Mouse (Mus musculus) regulatory T cell (primary cell): ENCODE measurements around the gene 1700016H13Rik.

Source experiments
- in situ Hi-C: fragments of 300-600 bp; cut with MboI, MseI; formaldehyde crosslinking; loops from one replicate; pipeline ENCODE4 v1.15.1; 2025; ENCODE audit warnings: high pct_unique_total_duplicates

1700016H13Rik gene

DNA sequence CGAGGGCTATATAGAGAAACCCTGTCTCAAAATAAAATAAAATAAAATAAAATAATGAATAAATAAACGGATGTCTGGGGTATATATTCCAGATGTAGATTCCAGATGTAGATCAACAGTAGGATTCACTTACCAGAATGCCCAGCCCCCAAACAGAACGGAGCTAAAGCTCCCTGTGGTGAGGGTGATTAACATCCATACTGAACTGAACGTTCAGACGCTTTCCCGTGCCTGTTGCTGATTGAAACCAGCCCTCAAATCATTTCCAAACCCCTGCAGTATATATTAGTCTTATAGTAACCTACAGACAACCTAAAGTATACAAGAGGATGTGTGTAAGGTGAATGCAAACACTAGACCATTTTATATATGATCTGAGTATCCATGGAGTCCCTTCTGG lies 18.7 kb upstream of the 1700016H13Rik start:
- in situ Hi-C loops = loop anchor here (10.0 to 25.0 kb wide), 2 partner anchors 240 to 1187 kb away; partner anchors contain the start of genes Arhgap24 and Klhl8

DNA sequence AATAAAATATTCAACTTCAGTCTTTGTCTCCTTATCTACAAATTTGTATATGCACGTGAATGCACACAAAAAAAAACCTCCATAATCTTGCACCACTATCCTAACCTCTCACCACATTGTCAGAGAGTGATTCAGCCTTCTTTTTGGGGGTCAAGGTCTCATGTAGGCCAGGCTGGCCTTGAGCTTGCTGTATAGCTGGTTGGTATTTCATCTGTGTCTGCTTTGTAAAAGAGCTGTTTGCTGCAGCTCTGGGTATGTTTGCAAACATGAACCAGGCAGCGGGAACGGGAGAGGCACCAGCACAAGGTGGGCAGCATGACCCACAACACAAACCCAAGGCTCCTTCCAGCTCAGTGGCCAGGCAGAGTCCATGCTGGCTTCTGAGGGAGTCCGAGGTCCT lies 17.8 kb upstream of the 1700016H13Rik start:
- in situ Hi-C loops = loop anchor here (10.0 to 25.0 kb wide), 2 partner anchors 241 to 1186 kb away; partner anchors contain the start of genes Arhgap24 and Klhl8

DNA sequence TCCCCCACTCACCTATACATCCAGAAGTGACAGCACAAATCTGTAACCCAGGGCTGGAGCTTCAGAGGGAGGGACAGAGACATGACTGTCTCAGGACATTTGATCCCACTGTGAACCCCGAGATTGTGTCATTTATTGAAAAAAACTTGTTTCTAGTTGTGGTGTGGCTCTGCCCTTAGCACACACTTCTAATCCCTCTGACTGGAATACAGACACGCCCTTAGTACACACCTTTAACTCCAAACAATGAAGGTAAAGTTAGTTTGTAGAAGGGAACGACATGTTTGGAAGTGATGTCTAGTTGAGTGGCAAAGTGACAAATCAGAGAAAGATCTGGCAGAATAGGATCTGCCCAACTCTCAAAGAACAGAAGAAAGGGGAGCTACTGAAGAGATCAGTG lies 16.0 kb upstream of the 1700016H13Rik start:
- in situ Hi-C loops = loop anchor here (10.0 to 25.0 kb wide), 2 partner anchors 243 to 1185 kb away; partner anchors contain the start of genes Arhgap24 and Klhl8

DNA sequence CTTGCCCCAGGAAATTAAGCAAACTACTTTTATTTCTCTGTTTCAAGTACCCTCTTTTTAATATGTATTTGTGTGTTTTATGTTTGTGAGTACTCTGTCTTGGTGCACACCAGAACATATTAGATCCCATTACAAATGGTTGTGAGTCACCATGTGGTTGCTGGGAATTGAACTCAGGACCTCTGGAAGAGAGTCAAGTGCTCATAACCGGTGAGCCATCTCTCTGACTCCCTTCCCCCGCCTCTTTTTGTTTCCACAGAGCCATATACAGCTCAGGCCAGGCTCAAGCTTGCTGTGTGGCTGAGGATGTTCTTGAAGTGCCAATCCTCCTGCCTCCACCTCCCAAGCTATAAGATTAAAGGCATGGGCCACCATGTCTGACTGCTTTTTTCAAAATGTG lies 10.1 kb upstream of the 1700016H13Rik start:
- in situ Hi-C loops = loop anchor here (25.0 kb wide), 1 partner anchor 1179 kb away; the partner anchor contains the start of gene Arhgap24

DNA sequence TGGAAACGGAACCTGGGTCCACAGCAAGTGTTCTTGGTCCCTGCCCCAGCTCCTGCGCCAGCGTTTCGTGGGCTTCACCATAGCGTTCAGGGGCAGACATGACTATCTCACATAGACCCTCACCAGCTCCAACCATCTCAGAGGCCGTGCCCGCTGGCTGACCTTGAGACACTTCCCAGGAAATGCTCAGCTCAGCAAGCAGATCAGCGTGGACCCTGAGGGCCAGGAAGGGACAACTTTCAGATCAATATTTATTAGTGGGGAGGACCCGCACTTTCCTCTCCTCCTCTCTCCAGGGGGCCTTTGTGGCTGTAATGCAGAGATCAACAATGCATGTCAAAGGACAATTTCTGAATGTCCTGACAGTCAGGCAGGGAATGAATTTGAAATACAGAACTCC lies 9.1 kb upstream of the 1700016H13Rik start:
- in situ Hi-C loops = loop anchor here (25.0 kb wide), 1 partner anchor 1178 kb away; the partner anchor contains the start of gene Arhgap24

DNA sequence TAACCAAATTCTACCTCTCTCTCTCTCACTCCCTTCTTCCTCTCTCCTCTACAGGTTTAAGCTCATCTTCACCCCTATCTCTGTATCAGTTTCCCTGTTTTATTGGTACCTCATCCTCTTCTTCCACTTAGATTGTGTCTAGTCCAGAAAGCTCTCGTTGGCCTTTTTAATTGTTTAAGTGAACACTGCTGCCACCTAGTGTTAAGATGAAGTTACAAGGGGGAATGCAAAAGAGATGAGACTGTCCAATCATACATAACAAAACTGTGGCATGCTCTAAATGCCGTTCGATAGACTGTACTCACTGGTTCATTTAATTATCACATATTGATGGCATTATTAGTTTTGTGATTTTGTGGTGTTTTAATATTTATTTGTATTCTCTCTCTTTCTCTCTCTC lies 3.8 kb upstream of the 1700016H13Rik start:
- in situ Hi-C loops = loop anchor here (5.0 to 25.0 kb wide), 3 partner anchors 307 to 1355 kb away; partner anchors contain the start of gene Arhgap24

DNA sequence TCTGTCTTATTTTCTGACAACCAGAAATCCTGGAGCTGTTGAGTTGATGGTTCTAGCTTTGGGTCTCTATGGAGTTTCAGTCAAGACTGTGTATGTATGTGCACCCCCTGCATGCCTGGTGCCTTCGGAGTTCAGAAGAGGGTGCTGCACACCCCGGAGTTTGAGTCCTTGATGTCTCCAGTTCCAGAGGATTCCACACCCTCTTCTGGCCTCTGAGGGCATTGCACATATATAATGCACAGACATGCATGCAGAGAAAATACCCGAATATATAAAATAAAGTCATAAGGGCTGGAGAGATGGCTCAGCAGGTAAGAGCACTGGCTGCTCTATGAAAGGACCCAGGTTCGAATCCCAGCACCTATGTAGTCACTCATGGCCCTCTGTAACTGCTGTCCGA lies 3.1 kb upstream of the 1700016H13Rik start:
- in situ Hi-C loops = loop anchor here (5.0 to 25.0 kb wide), 3 partner anchors 307 to 1356 kb away; partner anchors contain the start of gene Arhgap24

DNA sequence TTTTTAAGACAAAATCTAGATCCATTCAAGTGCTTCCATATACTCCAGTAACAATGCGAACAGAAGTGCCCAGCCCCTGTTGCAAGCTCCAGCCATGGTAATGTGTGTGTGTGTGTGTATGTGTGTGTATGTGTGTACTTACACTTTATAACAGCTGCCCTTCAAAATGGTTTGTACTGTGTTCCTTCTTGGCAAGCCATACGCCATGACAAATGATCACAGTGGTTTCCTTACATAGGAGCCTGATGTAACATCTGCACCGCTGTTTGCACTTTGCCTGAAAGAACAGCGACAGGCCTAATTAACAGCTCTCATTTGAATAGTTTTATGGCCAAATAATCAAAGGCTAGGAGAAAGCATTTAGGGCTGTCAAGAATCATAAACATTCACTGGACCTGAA lies 1.0 kb downstream of the 1700016H13Rik start:
- in situ Hi-C loops = loop anchor here (5.0 to 25.0 kb wide), 3 partner anchors 302 to 1360 kb away; partner anchors contain the start of gene Arhgap24

DNA sequence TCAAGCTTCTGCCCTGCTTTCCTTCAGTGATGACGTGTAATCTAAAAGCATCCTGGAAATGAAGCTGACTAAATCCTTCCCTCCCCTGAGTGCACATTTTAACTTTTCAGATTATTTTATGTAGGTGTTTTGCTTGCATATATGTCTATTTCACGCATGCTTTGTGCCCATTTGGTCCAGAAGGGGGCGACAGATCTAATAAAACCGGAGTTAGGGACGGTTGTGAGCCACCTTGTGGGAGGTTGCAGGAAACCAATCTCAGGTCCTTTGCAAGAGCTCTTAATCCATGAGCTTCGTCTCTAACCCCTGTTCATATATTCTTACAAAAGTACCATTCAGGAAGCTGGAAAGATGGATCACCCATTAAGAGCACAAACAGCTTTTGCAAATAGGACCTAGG lies 1.6 kb downstream of the 1700016H13Rik start:
- in situ Hi-C loops = loop anchor here (10.0 to 25.0 kb wide), 2 partner anchors 1167 to 1361 kb away; partner anchors contain the start of gene Arhgap24

DNA sequence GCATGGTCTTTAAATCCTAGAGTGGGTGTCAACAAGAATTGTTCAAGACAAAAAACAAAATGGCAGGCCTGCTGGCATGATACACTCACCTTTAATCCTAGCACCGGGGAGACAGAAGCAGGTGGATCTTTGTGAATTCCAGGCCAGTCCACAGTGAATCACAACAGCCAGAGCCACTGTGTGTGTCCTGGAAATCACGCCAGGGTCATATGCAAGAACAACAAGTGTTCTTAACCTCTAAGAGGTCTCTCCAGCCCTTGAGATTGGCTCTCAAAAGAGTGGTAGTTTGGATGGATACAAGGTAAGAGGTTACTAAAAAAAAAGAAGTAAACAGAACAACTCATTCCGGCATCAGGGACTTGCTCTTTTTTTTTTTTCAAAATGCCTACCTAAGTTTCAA lies 8.5 kb downstream of the 1700016H13Rik start:
- in situ Hi-C loops = loop anchor here (25.0 kb wide), 1 partner anchor 760 kb away; no protein-coding TSS in a partner anchor

DNA sequence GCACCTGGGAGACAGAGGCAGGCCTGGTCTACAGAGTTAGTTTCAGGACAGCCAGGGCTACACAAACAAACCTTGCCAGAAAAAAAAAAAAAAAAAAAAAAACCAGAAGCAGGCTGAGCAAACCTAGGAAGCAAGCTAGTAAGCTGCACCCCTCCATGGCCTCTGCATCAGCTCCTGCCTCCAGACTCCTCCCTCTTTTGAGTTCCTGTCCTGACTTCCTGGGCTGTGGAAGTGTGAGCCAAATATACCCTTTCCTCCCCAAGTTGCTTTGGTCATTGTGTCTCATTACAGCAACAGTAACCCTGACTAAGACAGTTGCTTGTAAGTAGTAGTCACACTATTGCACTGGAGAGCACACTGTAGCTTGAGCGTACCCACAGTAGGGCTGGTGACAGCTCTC lies 11.6 kb downstream of the 1700016H13Rik start:
- in situ Hi-C loops = loop anchor here (25.0 kb wide), 1 partner anchor 757 kb away; no protein-coding TSS in a partner anchor

DNA sequence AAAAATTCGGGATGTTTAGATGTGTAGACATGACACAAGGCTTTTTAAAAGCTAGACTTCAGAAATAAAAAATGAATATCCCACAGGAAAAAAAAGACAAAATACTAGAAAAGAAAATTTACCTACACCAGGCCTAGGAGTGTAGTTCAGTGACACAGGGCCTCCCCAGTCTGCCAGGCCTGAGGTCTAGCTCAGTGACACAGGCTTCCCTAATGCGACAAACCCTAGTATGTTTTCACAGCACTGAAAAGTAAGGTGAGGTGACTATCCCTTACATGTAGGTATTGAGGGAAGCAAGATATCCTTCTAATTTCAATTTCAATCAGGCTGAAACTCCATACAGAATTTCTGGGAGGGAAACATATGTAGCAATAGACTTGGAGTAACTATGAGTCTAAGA lies 18.6 kb downstream of the 1700016H13Rik start:
- in situ Hi-C loops = loop anchor here (25.0 kb wide), 1 partner anchor 750 kb away; no protein-coding TSS in a partner anchor

DNA sequence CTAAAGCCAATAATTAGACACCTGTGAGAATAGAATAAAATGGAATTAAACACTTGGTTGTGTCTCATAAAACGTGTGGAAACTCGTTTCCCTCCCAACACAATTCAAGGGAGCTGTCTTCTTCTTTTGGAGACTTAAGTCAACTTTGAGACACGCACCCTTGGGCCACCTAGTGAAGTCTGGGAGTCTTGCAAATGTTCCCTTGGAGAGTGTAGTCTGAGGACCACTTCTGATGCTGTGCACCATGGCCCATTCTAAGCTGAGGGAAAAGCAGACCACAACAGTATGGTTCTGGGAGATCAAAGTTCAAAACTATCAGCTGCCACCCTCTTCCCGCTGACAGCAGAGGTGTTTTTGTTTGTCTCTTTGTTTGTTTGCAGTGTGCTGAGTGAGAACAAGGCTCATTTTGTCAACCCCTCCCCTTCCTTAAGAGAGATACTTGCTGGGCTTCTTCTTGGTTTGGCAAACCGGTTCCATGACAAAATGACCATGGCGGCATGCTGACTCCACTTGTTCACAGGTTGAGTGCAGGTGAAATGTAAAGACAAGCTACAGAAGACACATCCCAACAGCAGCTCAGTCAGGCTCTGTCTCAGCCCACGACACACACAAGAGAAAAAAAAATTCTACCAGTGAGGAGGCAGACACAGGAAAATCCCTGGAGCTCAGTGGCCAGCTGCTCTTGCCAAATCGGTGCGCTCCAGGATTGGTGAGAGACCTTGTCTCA lies 25.8 kb downstream of the 1700016H13Rik start:
- in situ Hi-C loops = loop anchor here (25.0 kb wide), 1 partner anchor 743 kb away; no protein-coding TSS in a partner anchor

DNA sequence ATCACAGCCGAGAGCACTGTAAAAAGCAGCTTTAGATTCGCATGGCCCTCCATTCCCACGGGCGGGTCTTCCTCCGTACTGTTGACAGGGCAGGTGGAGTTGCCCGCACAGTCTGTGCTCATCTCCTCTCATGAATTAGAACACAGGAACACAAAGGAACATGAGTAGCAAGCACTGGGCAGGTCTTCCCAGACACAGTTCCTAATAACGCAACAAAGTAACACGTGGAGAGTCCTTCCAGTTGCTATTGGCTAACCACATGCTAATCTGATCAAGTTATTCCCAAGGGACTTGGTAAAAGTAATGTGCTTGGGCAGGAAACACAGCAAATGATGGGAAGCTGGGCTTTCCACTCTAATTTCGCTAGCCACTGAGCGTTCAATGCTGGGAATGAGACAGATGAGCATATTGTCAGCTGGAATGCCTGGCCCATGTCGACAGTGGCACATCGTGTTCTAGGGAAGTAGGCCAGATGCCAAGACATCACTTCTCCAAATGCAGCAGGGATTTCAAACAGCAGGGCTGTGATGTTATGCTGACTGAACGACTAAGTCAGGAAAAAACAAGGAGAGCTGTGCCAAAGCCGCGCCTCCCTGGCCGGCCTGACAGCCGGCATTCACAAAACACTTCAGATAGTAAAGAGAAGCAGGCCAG lies 26.6 kb downstream of the 1700016H13Rik start, which contains the start of gene Slc10a6:
Slc10a6 (minus strand) TSS at position 293 of the 654 bp plus-strand sequence.
- in situ Hi-C loops = loop anchor here (25.0 kb wide), 1 partner anchor 742 kb away; no protein-coding TSS in a partner anchor

DNA sequence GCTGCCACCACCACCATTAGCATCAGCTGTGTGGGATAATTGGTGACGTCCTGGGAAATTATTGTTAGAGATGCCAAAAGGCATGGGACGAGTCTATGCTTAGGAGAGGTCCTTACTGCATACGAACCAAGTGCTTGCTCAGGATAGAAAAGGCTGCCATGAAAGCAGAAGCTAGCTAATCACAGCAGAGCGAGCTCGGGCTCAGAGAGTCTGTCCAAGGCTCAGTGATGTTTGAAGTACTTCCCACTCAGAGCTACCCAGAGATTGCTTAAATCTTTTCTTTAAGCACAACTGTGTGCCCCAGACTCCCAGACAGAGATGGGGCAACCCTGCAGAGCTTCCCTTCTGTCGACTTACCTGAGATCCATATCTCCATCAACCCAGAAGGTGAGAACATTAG lies 27.3 kb downstream of the 1700016H13Rik start:
- in situ Hi-C loops = loop anchor here (25.0 kb wide), 1 partner anchor 741 kb away; no protein-coding TSS in a partner anchor

DNA sequence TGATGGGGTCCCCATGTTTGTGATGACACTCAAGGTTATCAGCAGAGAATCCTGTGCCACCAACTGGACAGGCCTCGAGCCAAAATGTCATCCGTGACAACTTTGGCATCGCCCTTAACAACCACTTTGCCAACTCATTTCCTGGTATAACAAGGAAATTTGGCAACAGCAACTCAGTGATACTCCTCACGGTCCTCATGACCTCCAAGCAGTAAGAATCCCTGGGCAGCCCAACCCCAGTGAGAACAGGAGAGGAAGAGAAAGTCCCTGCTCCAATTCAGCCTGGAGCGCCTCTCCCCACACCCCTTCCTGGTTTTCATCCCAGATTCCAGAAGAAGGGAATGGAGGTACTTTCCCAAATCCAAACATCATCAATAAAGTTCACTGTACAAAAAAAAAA lies 31.0 kb downstream of the 1700016H13Rik start:
- in situ Hi-C loops = loop anchor here (25.0 kb wide), 1 partner anchor 738 kb away; no protein-coding TSS in a partner anchor

DNA sequence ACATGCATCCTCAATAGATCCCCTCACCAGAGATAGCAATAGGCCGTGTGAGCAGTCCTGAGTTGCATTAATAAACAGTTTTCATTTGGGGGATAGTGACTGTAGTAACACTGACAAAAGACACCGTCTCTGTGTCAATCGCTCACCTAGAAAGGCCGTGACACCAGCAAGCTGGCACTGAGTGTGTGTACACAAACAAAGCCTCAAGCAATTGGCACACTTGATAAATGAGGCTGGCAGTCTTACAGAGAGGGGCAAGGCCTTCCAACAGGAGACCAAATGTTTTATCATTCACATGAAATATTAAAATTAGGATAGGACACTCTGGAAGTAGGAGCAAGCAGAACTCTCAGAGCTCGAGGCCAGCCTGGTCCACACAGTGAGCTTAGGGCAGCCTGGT lies 33.5 kb downstream of the 1700016H13Rik start:
- in situ Hi-C loops = no loop called here

DNA sequence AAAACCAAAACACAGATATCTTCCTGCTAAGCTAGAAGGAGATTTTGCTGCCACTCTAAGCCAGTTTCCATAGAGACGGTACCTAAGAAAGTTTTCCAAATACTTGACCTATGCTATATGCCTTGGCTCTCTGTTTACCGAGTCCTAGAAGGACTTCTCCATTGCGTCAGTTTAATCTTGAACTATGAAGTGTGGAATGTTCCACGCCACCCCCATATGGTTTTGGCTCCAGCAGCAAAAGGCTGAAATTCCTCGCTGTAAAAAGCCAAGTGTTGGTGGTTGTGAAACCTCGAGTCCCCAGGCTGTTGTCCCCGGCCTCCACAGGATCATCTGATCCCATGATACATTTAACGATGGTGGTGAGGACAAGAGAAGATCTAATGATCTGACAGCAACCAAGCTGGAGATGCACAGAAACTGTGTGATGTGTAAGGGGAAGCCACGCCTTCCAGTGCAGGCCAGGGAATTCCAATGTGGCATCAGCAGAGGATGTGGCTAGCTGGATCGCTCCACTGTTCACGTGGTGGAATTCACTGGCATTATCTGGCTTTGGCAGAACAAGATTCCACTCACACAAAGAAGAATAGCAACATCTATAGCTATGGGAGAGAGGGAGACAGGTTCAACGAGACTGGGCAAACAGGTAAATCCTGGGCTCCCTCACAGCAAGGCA lies 35.4 kb downstream of the 1700016H13Rik start:
- in situ Hi-C loops = no loop called here

DNA sequence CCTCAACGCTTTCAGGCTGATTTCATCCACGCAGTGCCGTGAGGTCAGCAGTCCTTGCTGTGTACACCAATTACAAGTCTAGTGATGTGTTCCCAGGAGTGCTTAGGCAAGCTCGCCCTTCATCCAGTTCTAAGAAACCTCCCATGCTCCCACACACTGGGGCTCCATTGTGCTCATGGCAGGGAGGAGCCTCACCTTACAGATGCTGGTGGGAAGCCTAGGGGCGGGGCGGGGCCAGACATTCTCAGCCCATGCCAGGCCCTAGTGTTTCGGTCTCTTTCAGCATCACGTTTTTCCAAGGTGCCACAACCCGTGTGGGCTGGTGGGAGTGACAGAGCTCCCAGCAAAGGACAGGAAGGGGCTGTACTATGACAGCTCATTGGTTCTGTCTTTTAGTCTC lies 38.6 kb downstream of the 1700016H13Rik start:
- in situ Hi-C loops = no loop called here

DNA sequence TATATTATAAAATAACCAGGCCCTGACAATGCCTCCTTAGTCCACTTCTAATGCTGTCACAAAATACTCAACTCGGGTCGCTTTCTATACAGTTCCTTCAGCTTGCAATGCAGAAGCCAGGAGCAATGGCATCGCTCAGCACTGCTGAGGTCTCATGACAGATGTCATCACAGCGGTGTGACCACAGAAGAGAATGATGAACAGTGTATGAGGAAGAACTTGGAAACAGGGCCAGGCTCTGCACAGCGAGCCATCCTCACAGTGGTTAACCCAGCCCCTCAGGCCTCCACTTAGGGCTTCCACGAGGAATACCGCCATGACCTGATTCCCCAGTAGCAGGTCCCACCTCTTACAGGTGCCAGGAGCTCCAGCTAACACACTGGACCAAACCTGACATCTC lies 41.5 kb downstream of the 1700016H13Rik start:
- in situ Hi-C loops = no loop called here

DNA sequence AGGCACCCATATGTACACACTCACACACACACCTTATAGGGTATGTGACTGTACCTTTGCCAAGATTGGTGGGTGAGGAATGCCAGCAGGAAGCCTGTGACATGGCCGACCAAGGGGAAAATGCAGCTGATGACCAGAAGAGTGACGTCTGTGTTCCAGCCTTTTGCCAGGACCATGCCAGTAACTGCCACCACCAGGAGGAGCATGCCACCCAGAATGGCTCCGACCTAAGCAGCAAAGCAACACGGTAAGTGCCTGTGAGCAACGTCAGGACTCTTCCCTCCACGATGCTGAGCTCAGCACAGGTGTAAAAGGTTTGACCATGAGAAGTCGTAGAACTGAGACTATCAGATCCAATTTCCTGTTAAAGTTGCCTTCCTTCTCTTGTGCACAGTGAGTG lies 43.5 kb downstream of the 1700016H13Rik start:
- in situ Hi-C loops = no loop called here
